Mouse (Mus musculus) cerebellum, postnatal 36 days (tissue): ENCODE data around the gene Bcar3.

ENCODE experiments used
- DNase-seq, 2 experiments: peaks; one replicate each; pipeline ENCODE4 v3.0.0; 2021 to 2022; ENCODE audit warnings: mixed read lengths in 2 of 2

The Bcar3 gene

DNA sequence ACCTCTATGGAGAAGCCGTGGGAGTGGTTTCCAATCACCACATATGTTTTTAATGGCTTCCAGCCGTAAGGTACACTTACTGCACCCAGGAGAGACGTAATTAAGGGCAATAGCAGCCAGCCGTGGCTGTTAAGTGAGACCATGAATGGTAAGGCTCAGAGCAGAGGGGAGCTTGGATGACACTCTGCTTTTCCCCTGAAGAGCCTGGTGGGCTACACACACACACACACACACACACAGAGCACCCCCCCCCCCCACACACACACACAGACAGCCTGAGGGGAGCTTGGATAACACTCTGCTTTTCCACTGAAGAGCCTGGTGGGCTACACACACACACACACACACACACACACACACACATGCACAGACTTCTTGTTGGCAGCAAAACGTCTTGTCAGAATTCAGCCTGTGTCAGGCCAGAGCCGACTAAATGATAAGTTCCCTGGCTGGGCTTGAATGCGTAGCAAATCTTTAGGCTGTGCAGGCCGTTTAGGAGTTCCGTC is 224.3 kb downstream of the Bcar3 start:
- DNase-seq: no peak

DNA sequence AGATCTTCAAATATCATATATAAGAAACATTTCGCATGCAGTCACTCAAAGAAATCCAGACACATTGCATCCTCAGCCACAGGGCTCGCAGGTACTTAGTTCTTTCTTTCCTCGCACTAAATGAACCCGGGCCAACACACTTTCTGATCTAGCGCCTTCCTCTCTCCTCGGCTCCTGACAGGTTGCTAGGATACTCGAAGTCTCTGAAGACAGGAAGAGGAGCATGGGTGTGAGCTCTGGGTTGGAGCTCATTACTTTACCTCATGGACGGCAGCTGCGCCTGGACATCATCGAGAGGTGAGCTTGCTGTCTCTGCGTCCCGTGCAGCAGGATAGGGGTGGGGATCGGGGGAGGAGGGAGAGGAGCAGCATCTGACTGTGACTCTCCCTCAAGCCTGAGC is 225.1 kb downstream of the Bcar3 start:
- no peak for DNase-seq

DNA sequence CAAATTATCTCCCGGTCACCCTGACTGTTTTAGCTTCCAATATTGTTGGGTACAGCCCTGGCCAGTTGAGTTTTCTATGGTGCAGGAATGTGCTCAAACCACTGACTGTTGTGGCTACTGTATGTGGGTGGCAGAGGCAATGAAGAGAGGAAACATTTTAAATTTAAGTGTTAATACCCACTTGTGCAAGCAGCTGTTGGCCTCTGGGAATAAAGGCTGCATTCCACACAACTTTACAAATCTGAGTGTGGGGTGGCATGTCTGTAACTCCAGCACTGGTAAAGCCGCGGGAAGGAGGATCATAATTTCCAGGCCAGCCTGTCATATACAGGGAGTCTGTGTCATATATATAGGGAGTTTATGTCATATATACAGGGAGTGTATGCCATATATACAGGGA is 226.4 kb downstream of the Bcar3 start:
- DNase-seq: no peak

DNA sequence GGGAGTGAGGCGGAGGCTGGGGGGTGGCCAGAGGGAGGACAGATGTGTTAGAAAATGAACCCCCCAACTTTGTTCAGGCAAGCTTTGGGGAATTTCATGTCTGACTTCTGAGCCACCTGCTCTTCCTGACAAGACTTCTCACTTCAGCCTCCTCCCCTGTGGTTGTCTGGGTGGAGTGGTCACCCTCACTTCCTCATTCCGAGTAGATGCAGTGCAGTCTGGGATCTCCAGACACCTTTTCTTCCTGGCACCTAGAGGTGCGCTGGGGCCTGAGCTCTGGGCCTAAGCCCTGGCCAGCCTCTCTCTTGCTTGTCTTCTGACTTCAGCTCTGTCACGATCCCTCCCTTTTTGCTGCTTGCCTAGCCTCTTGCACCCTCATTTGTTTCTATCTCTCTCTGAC is 226.9 kb downstream of the Bcar3 start:
- DNase-seq: no peak

DNA sequence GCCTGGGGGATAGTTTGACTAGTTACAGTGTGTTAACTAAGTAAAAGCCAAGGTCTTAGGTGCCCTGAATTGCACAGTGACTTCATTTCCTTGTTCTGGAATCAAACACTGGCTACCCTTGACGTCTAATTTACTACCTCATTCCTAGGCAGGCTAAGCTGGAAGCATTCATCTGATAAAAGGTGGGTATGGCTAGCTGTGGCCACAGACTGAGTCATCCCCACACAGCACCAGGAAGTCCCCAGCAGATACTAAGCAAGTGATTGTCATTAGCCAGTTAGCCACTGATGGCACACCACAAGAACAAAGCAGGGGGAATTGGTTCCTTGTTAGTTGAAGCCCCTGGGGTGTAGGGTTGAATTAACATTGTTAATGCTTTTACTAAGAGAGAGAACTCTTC is 227.4 kb downstream of the Bcar3 start:
- no peak for DNase-seq

DNA sequence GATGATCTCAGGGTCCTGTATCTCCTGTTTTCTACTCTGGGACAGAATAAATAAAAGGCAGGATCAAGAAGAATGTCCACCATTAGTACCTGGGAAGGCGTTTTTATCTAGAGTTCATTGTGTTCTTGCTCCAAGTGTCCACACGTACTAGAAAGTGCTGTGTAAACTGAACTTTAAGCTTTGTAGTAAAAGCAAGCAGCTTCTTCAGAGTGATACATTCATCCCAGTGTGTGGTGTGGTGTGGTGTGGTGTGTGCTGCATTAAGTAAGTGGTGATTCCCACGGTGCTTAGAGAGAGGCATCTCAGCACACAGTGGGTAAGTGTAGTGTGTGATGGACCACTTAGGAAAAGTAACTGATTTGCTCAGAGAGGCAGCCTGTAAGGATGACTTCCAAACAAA is 234.5 kb downstream of the Bcar3 start:
- DNase-seq: no peak

DNA sequence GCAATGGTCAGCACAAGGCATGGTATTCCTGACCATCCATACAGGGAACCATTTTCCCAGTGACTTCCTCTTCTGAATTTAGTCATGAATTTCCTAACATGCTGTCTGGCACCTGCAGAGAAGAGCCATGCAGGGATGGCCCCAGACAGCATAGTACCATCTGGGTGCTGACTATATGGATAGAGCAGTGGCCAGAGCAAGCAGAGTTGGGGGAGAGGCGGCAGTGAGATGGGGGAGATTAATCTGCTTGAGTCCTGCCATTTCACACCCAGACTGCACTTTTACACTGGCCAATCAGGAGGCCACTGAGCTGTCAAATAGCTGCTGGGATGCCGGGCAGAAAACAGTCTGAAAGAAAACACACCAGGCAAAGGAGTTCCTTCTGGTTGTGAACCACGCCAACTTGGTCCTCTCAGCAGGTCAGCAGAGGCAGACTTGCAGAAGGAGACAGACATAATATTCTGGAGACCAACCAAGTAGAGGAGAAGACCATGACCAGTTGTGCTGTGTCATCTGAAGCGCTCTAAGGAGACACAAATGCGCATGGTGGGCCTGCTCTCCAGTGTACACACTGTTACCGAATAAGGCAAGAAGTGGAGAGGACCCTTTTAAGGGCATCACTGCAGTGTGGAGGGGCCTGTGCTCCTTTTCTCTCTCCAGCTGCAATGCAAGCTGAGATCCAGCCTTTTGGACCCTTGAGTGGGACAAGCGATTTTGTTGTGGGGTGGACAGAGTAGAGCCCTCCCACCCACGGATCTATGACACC is 242.2 kb downstream of the Bcar3 start:
- no peak for DNase-seq

DNA sequence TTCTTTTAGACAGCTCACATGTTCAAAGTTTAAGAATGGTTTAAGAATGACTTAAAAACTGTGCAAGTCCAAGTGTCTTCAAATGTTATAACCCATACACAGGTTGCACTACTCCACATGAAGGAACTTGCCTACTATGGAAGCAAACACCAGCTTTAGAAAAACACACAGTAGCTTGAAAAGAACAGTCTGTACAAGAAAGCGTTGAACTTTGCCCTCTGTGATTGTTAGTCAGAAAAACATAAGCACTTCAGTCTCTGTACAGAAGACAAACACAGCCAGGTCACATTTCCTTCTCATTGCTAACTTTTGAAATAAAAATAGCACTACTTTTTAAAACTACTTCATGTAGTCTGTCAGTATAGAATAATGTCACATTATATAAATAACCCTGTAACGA is 244.9 kb downstream of the Bcar3 start:
- DNase-seq: no peak

DNA sequence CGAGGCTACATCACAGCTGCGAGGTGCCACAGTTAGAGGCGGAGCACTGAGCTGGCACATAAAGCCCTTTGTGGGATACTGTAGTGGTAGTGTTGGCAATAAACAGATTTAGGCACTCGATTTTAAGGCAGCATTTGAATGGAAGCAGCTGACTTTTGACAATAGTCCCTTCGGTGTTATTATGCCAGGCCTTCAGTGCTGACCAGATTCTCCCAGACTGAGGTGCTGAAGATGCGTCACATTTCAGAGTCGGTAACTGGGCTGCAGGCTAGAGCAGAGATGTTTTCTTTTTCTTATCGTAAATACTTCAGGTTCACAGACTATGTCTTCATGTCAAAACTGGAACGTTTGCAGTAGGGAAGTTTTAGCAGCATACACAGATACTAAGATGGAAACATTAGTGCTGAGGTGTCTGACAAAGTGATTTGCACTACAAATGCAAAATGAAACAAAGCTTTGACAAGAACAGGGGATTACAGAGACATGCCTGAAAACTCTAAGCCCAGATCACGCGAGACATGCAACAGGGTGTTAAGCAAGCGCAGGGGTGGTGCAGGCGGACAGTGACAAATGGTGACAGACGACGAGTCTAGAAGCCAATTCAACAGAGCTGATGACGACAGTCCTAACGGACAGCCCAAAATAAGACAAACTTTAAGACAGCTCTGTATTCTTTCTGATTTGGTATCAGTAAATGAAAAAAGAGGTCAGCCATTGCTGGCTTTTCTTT is 246.2 kb downstream of the Bcar3 start:
- DNase-seq: no peak

DNA sequence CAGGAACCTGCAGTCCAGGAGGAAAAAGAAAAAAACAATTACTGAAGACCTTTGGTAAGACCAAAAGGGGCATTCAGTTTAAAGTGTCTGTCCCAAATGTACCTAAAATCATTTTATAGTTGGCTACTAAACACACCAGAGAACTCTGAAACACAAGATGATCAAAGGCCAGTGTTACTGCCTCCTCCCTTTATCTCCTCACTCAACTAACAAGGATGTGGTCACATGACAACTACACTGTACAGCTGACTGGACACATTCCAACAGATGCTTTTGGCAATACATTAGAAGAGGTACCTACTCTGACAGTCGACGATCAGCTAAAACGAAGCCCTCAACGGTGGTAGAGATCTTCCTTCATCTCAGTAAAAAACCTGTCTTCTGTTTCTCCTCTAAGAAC is 247.0 kb downstream of the Bcar3 start:
- DNase-seq: no peak

DNA sequence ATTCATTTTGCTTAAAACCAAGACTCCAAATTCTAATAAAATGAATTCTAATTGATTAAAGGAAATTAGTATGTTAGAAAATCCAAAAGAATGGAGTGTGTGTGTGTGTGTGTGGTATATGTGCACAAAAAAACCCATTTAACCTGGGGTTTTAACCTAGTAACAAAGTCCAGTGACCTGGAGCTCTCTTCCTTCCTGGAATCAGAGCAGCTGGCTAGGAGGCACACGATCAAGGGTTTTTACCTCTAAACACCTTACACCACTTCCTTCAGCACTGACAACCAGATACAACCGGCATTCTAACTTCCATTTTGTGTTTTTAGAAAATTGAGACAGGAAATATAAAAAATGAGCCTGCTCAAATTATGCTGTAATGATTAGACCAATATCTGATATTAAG is 251.4 kb downstream of the Bcar3 start:
- no peak for DNase-seq

DNA sequence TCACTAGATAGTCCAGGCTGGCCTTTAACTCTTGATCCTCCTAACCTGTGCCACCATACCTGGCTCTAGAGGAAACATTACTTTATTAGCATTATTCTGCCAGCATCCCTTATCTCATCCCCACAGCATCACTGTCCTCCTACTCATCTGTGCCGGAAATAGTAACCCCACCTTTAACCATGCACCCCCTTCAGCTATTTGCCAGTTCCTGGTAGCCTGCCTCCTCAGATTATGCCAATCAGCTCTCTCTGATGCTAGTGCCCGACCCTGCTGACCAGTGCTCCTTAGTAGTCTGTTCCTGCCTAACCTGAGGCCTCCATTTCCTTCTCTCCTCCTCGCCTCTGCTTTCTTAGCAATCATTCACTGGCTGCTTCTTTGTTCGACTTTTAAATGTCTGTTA is 253.5 kb downstream of the Bcar3 start:
- no peak for DNase-seq

DNA sequence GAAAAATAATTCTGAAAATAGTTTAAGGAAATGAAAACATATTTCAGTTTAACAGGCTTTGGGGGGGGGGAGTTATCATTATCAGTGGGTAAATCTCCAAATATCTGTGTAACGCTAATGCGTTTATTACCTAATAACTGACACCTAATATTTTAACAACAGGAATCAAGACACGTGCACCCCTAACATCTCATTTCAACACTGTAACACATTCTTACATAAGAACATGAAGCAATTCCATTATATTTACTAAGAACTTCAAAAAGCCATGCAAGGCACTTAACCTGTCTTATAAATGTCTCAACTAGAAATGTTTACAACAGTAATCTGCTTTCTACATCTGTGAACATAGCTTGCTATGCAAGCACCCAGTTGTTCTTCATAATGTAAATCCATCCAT is 257.2 kb downstream of the Bcar3 start:
- no peak for DNase-seq

DNA sequence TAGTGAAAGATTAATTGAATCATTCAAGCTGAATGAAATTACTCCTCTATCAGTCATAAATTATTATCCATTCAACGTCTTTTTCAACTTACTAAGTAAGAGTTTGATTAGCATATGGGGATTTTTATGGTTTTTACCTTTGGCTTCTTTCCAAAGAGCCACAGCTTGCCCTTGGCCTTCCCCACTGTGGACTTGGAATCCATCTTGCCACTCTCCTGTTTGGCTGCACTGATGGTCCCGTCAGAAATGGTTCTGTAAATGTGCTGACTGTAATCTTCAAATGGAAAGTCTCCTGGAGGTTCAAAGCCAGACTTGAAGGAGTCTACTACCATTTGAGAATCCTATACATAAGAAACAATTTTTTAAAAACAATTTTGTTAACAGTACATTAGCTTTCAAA is 263.8 kb downstream of the Bcar3 start:
- DNase-seq: no peak

DNA sequence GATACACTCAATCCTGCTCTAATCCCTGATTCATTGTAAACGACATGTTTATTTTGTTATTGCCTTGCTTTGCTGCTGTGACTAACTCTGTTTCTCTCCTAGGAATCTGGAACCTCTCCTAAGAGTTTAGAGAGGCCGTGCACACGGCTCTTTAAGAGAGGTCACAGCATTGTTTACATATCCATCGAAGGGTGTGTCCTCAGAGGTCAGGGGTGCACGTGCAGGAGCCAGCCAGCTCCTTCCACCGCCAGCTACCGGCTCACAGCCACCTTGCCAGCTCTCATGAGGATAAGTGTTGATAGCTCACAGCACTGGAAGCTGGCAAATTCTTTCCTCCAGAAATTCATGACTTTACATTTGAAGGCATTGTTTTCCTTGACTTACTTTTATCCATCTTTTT is 271.3 kb downstream of the Bcar3 start:
- DNase-seq: no peak

DNA sequence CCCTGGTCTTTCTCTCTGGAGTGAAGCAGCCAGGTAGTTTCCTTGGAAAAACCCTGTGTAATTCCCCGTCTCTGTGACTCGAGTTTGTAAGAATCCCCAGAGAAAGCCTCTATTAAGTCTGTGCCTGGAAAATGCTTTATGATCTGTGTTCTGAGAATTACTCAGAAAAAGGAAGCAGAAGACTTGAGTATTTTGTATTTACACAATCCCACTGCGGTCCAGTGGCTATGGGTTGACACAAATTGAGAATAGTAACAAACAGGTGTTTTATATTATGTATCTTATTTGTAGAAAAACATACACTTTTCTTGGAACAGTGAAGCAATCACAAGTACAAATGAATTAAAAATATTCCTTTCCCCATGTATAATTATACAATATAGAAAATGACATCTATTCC is 272.2 kb downstream of the Bcar3 start:
- no peak for DNase-seq

DNA sequence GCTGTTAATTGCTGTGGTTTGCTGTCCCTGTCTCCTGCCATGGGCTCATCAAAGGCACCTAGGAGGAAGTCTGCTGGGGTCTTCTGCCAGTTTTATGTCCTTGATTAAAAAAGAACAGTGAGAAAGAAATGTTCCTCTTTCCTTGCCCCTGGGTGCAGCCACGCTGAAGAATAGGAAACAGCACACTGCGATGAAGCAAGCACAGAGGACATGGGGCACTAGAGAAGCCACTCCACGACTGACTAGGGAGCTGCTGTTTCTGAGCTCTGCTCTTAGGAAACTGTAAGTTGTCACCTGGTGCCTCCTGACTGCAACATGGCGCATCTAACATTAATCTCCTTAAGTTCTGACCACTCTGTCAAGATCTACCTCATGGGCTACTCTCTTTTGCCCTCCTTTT is 272.6 kb downstream of the Bcar3 start:
- DNase-seq: no peak

DNA sequence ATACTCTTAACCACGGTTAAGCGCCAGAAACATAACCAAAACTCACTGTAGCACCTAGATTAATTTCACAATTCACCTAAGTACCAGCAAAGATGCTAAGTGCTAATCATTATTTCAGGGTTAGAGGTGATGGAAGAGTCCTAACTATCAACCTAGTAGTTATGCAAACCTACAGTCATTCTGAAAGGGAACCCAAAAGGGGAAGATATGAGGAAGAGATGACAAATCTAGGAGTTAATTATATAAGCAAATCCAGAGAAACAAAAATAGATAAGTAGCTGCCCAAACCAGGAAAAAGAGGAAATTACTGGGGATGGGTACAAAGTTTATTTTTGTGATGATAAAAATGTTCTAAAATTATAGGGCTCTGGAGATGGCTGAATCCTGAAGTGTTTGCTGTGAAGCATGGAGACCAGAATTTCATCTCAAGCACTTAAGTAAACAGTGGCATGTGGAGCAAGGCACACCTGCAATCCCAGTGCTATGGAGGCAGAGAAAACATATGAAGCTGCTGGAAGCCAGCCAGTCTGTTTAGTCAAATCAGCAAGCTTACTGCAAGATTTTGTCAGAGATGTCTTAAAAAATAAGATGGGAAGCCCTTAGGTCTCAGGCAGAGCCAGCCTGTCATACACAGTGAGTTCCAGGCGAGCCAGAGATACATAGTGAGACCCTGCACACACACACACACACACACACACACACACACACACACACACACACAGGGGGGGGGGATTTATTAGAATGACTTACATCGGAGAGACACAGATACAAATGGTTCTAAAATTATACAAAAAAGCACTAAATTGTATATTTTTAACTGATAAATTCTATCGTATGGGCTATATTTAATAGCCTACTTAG is 279.7 kb downstream of the Bcar3 start:
- DNase-seq: no peak

DNA sequence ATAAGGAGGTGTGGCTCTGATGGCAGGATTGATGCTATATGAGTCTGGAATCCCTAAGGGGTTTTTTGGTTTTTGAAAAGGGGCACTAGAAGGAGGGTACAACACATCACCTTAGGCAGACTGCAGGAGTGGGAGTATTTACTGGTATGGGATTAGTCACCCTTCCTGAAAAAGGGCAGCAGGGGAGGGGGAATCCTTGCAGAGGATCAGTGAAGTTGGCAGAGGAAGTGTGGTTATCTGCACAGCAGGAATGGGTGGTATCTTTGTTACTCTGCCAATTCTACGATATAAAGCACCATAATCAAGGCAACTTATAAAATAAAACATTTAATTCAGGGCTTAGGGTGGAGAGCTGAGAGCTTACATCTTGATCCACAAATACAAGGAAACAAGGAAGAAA is 281.0 kb downstream of the Bcar3 start:
- DNase-seq: no peak

DNA sequence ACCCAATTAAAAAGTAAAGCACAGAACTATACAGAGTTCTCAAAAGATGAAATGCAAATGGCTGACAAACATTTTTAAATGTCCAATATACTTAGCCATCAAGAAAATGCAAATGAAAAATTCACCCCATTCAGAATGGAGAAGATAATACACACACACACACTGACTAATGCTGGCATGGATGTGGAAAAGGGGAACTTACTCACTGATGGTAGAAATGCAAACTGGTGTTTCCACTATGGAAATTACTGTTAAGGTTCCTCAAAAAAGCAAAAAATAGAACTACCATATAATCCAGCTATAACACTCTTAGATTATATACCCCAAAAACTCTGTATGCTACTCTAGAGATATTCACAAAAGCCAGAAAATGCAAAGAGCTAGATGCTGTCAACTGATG is 283.4 kb downstream of the Bcar3 start:
- DNase-seq: no peak
